Mouse (Mus musculus): ENCODE results near the gene Kctd10. TPM values are rescaled to one million over a fixed set of nuclear protein-coding genes. Genes with fewer than 3 reads are reported as not detected.

Kctd10 gene
- polyA plus RNA-seq, 1 experiment = 87.7 TPM

GRCm38 (mm10) chr5:114373581-114373980, 6.7 kb downstream of the Kctd10 start:
- no peak for DNase-seq
- Histone ChIP-seq H3K4me1 (replicated peaks; ENCODE audit: control insufficient read depth, insufficient read depth, low read length) (peaks cover 44% of the 10 kb centered on the region), H3K27ac (ENCODE audit: control insufficient read depth, insufficient read depth, low read length) (no peak overlapping the region), H3K36me3 (ENCODE audit: control insufficient read depth, insufficient read depth, low read length) (0 out of 2 replicates have a peak, but pooled peaks cover 8% of the 10 kb centered on the region), H3K4me3 (ENCODE audit: control insufficient read depth, insufficient read depth, low read length) (no peak overlapping the region), H3K27me3 (ENCODE audit: control insufficient read depth, insufficient read depth, low read length) (no peaks in the 10 kb centered on the region)
- no peak for TF ChIP-seq POLR2A (IDR thresholded peaks at IDR 0.05; ENCODE audit: control insufficient read depth, extremely low read depth, insufficient read depth, low read length, poor library complexity)
- TF ChIP-seq CTCF (IDR thresholded peaks at IDR 0.05; ENCODE audit: borderline replicate concordance, control insufficient read depth, extremely low read depth, insufficient read depth, low read length, poor library complexity) = no peak
- WGBS = 95% methylated on average over 9 of the region's 9 CpGs

DNA sequence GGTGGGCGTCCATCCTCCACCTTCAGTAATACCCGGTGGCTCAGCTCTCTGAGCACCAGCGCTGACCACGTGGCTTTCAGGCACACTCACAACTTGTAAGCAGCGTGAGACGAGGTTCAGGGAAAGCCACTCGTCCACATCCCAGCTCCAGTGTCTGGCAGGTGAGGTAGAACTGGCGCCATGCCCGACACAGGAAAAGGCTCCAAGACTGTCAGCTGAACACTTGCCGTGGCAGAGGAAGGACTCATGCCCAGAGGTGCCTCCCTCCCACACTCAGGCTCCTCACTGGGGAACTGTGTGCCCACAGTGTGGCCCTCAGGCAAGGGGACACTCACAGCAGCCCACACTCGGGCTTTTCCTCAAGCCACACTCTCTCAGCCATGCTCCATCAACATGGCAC, 7.1 kb downstream of the Kctd10 start:
- Histone ChIP-seq H3K4me1 (replicated peaks; ENCODE audit: control insufficient read depth, insufficient read depth, low read length) (peaks cover 42% of the 10 kb centered on the region), H3K36me3 (ENCODE audit: control insufficient read depth, insufficient read depth, low read length) (peaks cover 8% of the 10 kb centered on the region; the same call in 1 of the 2 replicates), H3K27ac (ENCODE audit: control insufficient read depth, insufficient read depth, low read length) (no peak overlapping the region), H3K27me3 (ENCODE audit: control insufficient read depth, insufficient read depth, low read length) (no peaks in the 10 kb centered on the region), H3K4me3 (ENCODE audit: control insufficient read depth, insufficient read depth, low read length) (no peak overlapping the region)
- WGBS = 80% methylated on average over 11 of the region's 11 CpGs
- no peak for TF ChIP-seq CTCF (IDR thresholded peaks at IDR 0.05; ENCODE audit: borderline replicate concordance, control insufficient read depth, extremely low read depth, insufficient read depth, low read length, poor library complexity)
- no peak for TF ChIP-seq POLR2A (IDR thresholded peaks at IDR 0.05; ENCODE audit: control insufficient read depth, extremely low read depth, insufficient read depth, low read length, poor library complexity)
- DNase-seq = no peak

DNA sequence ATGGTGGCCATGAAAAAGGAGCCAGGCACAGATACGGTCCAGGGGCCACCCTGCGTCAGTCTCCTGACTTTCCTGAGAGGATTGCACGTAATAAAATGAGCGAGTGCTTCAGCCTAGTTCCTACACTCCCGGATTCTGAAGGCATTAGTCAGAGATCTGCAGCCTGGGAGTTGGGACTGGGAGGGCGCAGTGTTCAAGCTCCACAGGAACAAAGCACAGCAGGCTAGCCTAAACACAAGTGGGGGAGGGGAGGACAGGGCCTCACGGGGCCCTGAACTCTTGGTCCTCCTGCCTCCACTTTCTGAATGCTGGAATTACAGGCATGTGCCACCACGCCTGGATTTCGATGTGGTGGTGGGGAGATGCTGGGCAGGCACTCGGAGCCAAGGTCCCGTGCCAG, 7.7 kb downstream of the Kctd10 start:
- no peak for DNase-seq
- TF ChIP-seq POLR2A (IDR thresholded peaks at IDR 0.05; ENCODE audit: control insufficient read depth, extremely low read depth, insufficient read depth, low read length, poor library complexity) = no peak
- no peak for TF ChIP-seq CTCF (IDR thresholded peaks at IDR 0.05; ENCODE audit: borderline replicate concordance, control insufficient read depth, extremely low read depth, insufficient read depth, low read length, poor library complexity)
- 94% methylated on average over 11 of the region's 11 CpGs for WGBS
- Histone ChIP-seq H3K4me1 (replicated peaks; ENCODE audit: control insufficient read depth, insufficient read depth, low read length) (peaks cover 37% of the 10 kb centered on the region), H3K27ac (ENCODE audit: control insufficient read depth, insufficient read depth, low read length) (no peak overlapping the region), H3K4me3 (ENCODE audit: control insufficient read depth, insufficient read depth, low read length) (no peak overlapping the region), H3K36me3 (ENCODE audit: control insufficient read depth, insufficient read depth, low read length) (peaks cover 14% of the 10 kb centered on the region), H3K27me3 (ENCODE audit: control insufficient read depth, insufficient read depth, low read length) (no peaks in the 10 kb centered on the region)

GRCm38 (mm10) chr5:114371731-114372473, 8.4 kb downstream of the Kctd10 start:
- H3K36me3 ChIP-seq (ENCODE audit: control insufficient read depth, insufficient read depth, low read length) = peaks cover 20% of the 10 kb centered on the region
- TF ChIP-seq CTCF (IDR thresholded peaks at IDR 0.05; ENCODE audit: borderline replicate concordance, control insufficient read depth, extremely low read depth, insufficient read depth, low read length, poor library complexity) (no peak), POLR2A (IDR thresholded peaks at IDR 0.05; ENCODE audit: control insufficient read depth, extremely low read depth, insufficient read depth, low read length, poor library complexity) (no peak)
- peaks cover 35% of the 10 kb centered on the region for H3K4me1 ChIP-seq (replicated peaks; ENCODE audit: control insufficient read depth, insufficient read depth, low read length)
- 68% methylated on average over 25 of the region's 25 CpGs for whole genome bisulfite sequencing
- H3K4me3 ChIP-seq (ENCODE audit: control insufficient read depth, insufficient read depth, low read length) = no peak overlapping the region
- H3K27ac ChIP-seq (ENCODE audit: control insufficient read depth, insufficient read depth, low read length) = no peak overlapping the region
- DNase-seq = no peak
- no peaks in the 10 kb centered on the region for H3K27me3 ChIP-seq (ENCODE audit: control insufficient read depth, insufficient read depth, low read length)

- Histone ChIP-seq H3K4me1 (replicated peaks; ENCODE audit: control insufficient read depth, insufficient read depth, low read length) (peaks cover 33% of the 10 kb centered on the region), H3K4me3 (ENCODE audit: control insufficient read depth, insufficient read depth, low read length) (no peak overlapping the region), H3K27ac (ENCODE audit: control insufficient read depth, insufficient read depth, low read length) (no peak overlapping the region), H3K36me3 (ENCODE audit: control insufficient read depth, insufficient read depth, low read length) (peaks cover 26% of the 10 kb centered on the region), H3K27me3 (ENCODE audit: control insufficient read depth, insufficient read depth, low read length) (no peaks in the 10 kb centered on the region)
- no peak for DNase-seq
- TF ChIP-seq CTCF (IDR thresholded peaks at IDR 0.05; ENCODE audit: borderline replicate concordance, control insufficient read depth, extremely low read depth, insufficient read depth, low read length, poor library complexity) = no peak
- TF ChIP-seq POLR2A (IDR thresholded peaks at IDR 0.05; ENCODE audit: control insufficient read depth, extremely low read depth, insufficient read depth, low read length, poor library complexity) = no peak
- 11% methylated on average over 3 of the region's 3 CpGs for WGBS
Observed at GRCm38 (mm10) chr5:114371331-114371730, 9.0 kb downstream of the Kctd10 start.

GRCm38 (mm10) chr5:114370371-114370776, 9.9 kb downstream of the Kctd10 start:
- 60% methylated on average over 9 of the region's 9 CpGs for WGBS
- DNase-seq = no peak
- Histone ChIP-seq H3K27me3 (ENCODE audit: control insufficient read depth, insufficient read depth, low read length) (no peaks in the 10 kb centered on the region), H3K4me1 (replicated peaks; ENCODE audit: control insufficient read depth, insufficient read depth, low read length) (peaks cover 24% of the 10 kb centered on the region), H3K27ac (ENCODE audit: control insufficient read depth, insufficient read depth, low read length) (no peak overlapping the region), H3K4me3 (ENCODE audit: control insufficient read depth, insufficient read depth, low read length) (no peak overlapping the region), H3K36me3 (ENCODE audit: control insufficient read depth, insufficient read depth, low read length) (peaks cover 32% of the 10 kb centered on the region)
- TF ChIP-seq CTCF (IDR thresholded peaks at IDR 0.05; ENCODE audit: borderline replicate concordance, control insufficient read depth, extremely low read depth, insufficient read depth, low read length, poor library complexity) (no peak), POLR2A (IDR thresholded peaks at IDR 0.05; ENCODE audit: control insufficient read depth, extremely low read depth, insufficient read depth, low read length, poor library complexity) (no peak)

Measured in thymus, adult 2 months (tissue).